Mouse (Mus musculus) large intestine, adult 2 months (tissue): Measurements from ENCODE around the gene Serpina3k. TPM values are rescaled to one million over a fixed set of nuclear protein-coding genes. Genes with fewer than 3 reads are reported as not detected.
"Not testable (repeated sequence)": the region's sequence is repeated elsewhere in the genome, so short reads cannot be mapped to it uniquely, and the experiment has no call there.

Experiments
- DNase-seq: peaks from one replicate; pipeline ENCODE4 v3.0.0-alpha.2; 2012; ENCODE audit warnings: low read depth, low spot score
- WGBS: fragments of 180-500 bp; shearing (Covaris S2); methylation state at CpG from one replicate; pipeline ENCODE4 v1.1.7; 2018; 5-methylcytosine and 5-hydroxymethylcytosine counted together
- polyA plus RNA-seq: library from polyadenylated mRNA; depleted of rRNA; stranded (reverse); fragments of >200 nt; gene quantifications from 2 replicates; pipeline ENCODE4 v1.2.3, GENCODE M21; 2012; rRNA removed

The Serpina3k gene
- polyA plus RNA-seq, 1 experiment, result not detected

- WGBS, result 90% methylated on average over 8 of the region's 8 CpGs
- DNase-seq, result not testable (repeated sequence)
These were observed 42.9 kb downstream of the Serpina3k start for GRCm38 (mm10) chr12:104381071-104381604.

DNA sequence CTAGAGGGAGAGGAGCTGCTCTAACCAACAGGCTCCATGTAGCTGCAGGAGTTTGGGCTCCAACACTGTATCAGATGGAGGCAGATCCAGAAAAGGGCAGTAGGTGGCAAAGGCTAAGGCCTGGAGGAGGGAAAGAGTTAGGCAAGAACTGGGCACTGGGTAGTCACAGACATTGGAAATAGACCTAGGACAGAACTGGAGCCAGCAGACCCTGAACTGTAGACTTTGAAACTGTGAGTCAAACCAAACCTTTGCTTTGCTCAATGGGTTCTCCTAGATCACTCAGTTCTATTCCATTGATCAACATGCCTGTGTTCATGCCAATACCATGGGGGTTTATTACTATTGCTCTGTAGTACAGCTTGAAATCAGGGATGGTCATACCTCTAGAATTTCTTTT is 47.7 kb downstream of the Serpina3k start:
- not testable (repeated sequence) for DNase-seq

DNA sequence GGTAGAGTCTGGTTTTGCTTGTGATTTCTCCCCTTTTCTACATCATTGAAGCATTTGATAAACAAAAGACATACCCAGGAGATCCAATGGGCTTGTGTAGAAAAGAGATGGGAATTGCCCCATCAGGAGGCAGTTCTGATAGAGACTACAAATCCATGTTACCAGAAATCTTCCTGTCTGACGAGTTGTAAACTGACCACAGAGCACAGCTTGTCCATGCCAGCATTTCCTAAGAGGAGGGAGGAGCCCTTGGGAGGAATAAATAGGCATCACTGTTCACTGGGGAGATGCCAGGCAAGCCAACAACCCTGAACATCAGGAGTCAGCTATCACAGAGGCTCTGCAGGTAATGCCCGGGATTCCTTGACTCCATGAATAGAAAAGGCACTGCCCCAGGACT is 48.6 kb downstream of the Serpina3k start:
- not testable (repeated sequence) for DNase-seq
- 49% methylated on average over 2 of the region's 2 CpGs for WGBS

- DNase-seq, result no peak
These were observed 50.2 kb downstream of the Serpina3k start for GRCm38 (mm10) chr12:104388477-104388876.

- WGBS, result 41% methylated on average over 2 of the region's 2 CpGs
These were observed 52.8 kb downstream of the Serpina3k start for GRCm38 (mm10) chr12:104391057-104391456.

More at GRCm38 (mm10) chr12:104391057-104391456, 52.8 kb downstream of the Serpina3k start:
- not testable (repeated sequence) for DNase-seq

Other genes with a start within 250 kb of the Serpina3k start
- not detected in 2 replicates for gene Serpina5, start 237.4 kb upstream of the Serpina3k start, polyA plus RNA-seq
- not detected in 2 replicates for gene Serpina3a, start 225.8 kb upstream of the Serpina3k start, polyA plus RNA-seq
- not detected in 2 replicates for gene Serpina3b, start 210.5 kb upstream of the Serpina3k start, polyA plus RNA-seq
- 1.2 and 1.4 TPM in 2 replicates for gene Serpina3c, start 184.6 kb upstream of the Serpina3k start, polyA plus RNA-seq
- 2.5 and 2.6 TPM in 2 replicates for gene Serpina3f, start 123.9 kb upstream of the Serpina3k start, polyA plus RNA-seq
- gene Serpina3g, start 102.2 kb upstream of the Serpina3k start, polyA plus RNA-seq, result 26.2 and 27.5 TPM in 2 replicates
- gene Serpina3i, start 75.4 kb upstream of the Serpina3k start, polyA plus RNA-seq, result 0.22 and 0.42 TPM in 2 replicates
- not detected in 2 replicates for gene Serpina3j, start 23.9 kb upstream of the Serpina3k start, polyA plus RNA-seq
- 0.11 and 0.16 TPM in 2 replicates for gene Serpina3m, start within 50 bp of the Serpina3k start, polyA plus RNA-seq
- gene Serpina3n, start 68.2 kb downstream of the Serpina3k start, polyA plus RNA-seq, result 22.7 and 28.5 TPM in 2 replicates
- not detected in 2 replicates for gene Gsc, start 134.8 kb downstream of the Serpina3k start, polyA plus RNA-seq